Mouse (Mus musculus) heart, embryonic 12.5 days (tissue): ENCODE results near the gene Disp3. TPM values are rescaled to one million over a fixed set of nuclear protein-coding genes. Genes with fewer than 3 reads are reported as not detected.

Source experiments
- ATAC-seq: fragments of 200-750 bp; cut with Nextera tagmentation; 2 replicates; pipeline ENCODE4 v1.8.0; 2017; ENCODE audit warnings: moderate TSS enrichment, moderate library complexity; ENCODE audit not compliant: insufficient number of reproducible peaks, low FRiP score
- H3K27ac ChIP-seq: fragments of 300-500 bp; sonication (generic); 2 replicates; pipeline ENCODE4 v1.5.1; 2016; ENCODE audit warnings: mild to moderate bottlenecking, moderate library complexity; ENCODE audit not compliant: poor library complexity, severe bottlenecking
- H3K27me3 ChIP-seq: fragments of 300-500 bp; sonication (generic); replicated peaks from 2 replicates; pipeline ENCODE4 v1.6.1; 2016; ENCODE audit warnings: mild to moderate bottlenecking, moderate library complexity
- H3K36me3 ChIP-seq: fragments of 300-500 bp; sonication (generic); 2 replicates; pipeline ENCODE4 v1.6.1; 2016; ENCODE audit warnings: mild to moderate bottlenecking, moderate library complexity
- H3K4me1 ChIP-seq: fragments of 300-500 bp; sonication (generic); replicated peaks from 2 replicates; pipeline ENCODE4 v1.6.1; 2016; ENCODE audit warnings: mild to moderate bottlenecking
- H3K4me2 ChIP-seq: fragments of 300-500 bp; sonication (generic); 2 replicates; pipeline ENCODE4 v1.6.1; 2016; ENCODE audit warnings: mild to moderate bottlenecking, moderate library complexity
- H3K4me3 ChIP-seq: fragments of 300-500 bp; sonication (generic); 2 replicates; pipeline ENCODE4 v1.5.1; 2016; ENCODE audit warnings: mild to moderate bottlenecking
- H3K9ac ChIP-seq: fragments of 300-500 bp; sonication (generic); 2 replicates; pipeline ENCODE4 v1.6.1; 2016; ENCODE audit warnings: mild to moderate bottlenecking, moderate library complexity
- H3K9me3 ChIP-seq: fragments of 300-500 bp; sonication (generic); replicated peaks from 2 replicates; pipeline ENCODE4 v1.6.1; 2016; ENCODE audit warnings: mild to moderate bottlenecking, moderate library complexity
- WGBS: fragments of 180-500 bp; shearing (Covaris S2); methylation state at CpG from one replicate; pipeline ENCODE4 v1.1.7; 2016; 5-methylcytosine and 5-hydroxymethylcytosine counted together
- polyA plus RNA-seq: library from polyadenylated mRNA; unstranded; fragments of >200 nt; fragmentation: Nextera tagmentation; extraction: Ambion mirVana; gene quantifications from 2 replicates; pipeline ENCODE4 v1.2.1, GENCODE M21; 2016

Disp3 gene
- polyA plus RNA-seq, 1 experiment from 2014 or later: 0.10 TPM

DNA sequence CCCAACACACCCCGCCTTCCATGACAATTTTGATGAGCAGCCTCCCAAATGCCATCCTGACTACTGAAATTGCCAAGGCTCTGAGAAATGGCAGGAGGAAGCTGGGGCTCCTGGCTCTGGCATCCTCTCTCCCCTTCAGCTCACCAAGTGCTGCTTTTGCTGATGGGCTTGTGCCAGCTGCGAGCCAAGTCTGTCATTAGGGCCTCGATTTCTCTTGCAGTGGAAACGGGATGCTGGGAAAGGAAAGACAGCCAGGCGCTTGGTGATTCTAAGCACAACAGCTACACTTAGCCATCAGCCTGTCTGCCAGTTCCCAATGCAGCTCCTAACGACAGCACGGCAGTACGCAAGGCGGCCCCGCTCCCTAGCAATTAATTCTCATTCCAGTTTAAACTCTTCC lies 26.6 kb upstream of the Disp3 start:
- WGBS: 72% methylated on average over 10 of the region's 10 CpGs
- no peak for ATAC-seq
- no peak overlapping the region for H3K27ac ChIP-seq

GRCm38 (mm10) chr4:148313601-148314000 lies 25.8 kb upstream of the Disp3 start:
- no peak for ATAC-seq
- H3K4me2 ChIP-seq: no peak overlapping the region
- no peak overlapping the region for H3K27ac ChIP-seq
- H3K27me3 ChIP-seq: peaks cover 37% of the 10 kb centered on the region; the same call in 1 of the 2 replicates
- 13% methylated on average over 8 of the region's 8 CpGs for WGBS
- H3K9me3 ChIP-seq: no peaks in the 10 kb centered on the region
- no peaks in the 10 kb centered on the region for H3K36me3 ChIP-seq
- peaks cover 9% of the 10 kb centered on the region for H3K4me1 ChIP-seq
- H3K9ac ChIP-seq: no peak overlapping the region
- H3K4me3 ChIP-seq: no peak overlapping the region

More for the DNA sequence above, 26.6 kb upstream of the Disp3 start:
- Histone ChIP-seq H3K4me2 (no peak overlapping the region), H3K36me3 (no peaks in the 10 kb centered on the region), H3K27me3 (peaks cover 37% of the 10 kb centered on the region; the same call in 1 of the 2 replicates), H3K4me3 (no peak overlapping the region), H3K9ac (no peak overlapping the region), H3K9me3 (no peaks in the 10 kb centered on the region), H3K4me1 (peaks cover 9% of the 10 kb centered on the region)

DNA sequence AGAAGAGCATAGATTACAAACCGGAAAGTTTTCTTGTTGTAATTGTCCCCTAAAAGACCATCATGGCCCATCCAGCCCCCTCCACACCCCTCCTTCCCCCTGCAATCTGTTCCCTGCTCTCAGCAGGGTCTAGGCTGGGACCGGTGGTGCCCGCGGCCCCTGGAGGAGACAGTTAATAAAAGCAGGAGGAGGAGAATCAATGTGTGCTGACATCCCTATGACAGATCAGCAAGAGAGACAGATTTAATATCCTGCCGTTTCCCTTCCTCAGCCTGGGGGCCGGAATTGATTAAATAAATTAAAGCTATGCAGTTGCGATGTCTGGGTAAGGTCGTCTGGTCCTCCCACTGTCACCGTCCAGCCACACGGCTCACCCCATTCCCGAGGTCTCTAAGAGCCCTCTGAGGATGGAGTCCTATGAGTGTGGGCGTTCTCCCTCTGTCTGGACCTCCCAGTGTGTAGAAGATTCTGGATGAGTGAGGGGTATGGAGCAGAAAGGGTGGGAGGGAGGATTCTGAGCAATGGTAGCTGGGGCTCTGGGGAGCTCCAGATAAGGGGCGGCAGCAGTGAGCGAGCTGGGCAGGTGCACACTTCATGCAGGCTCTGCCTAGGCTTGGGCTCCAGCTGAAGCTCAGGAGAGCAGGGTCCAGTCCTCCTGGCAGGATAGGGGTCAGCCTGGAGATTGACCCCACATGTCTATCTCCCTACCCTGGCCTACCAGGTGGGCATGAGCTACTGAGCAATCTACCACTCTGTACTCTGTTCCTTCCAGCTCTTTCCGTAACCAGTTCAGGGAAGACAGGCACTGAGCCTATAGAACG lies 24.7 kb upstream of the Disp3 start:
- Histone ChIP-seq H3K36me3 (no peaks in the 10 kb centered on the region), H3K9me3 (no peaks in the 10 kb centered on the region), H3K4me2 (no peak overlapping the region), H3K4me1 (peaks cover 9% of the 10 kb centered on the region), H3K27ac (no peak overlapping the region), H3K27me3 (peaks cover 38% of the 10 kb centered on the region; the same call in 1 of the 2 replicates), H3K4me3 (no peak overlapping the region), H3K9ac (no peak overlapping the region)
- no peak for ATAC-seq
- WGBS: 67% methylated on average over 16 of the region's 16 CpGs

DNA sequence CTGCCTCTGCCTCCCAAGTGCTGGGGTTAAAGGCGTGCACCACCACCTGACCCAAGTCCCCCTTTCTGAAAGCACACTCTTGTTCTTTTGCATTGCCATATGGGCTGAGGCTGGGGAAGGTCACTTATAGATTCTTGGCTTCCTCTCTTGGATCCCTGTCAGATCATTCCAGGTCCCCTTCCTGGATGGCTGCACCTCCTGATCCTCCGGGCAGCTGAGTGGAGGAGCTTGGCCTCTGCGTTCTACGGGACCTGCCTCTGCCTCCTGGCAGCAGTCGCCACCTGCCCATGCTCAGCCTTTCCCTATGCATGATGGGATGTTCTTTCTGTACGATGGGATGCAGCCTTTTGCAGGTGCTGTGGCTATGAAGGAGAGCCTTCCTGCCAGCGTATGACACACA lies 23.1 kb upstream of the Disp3 start:
- H3K4me2 ChIP-seq: no peak overlapping the region
- H3K4me1 ChIP-seq: peaks cover 15% of the 10 kb centered on the region
- H3K27ac ChIP-seq: no peak overlapping the region
- no peak for ATAC-seq
- H3K4me3 ChIP-seq: no peak overlapping the region
- H3K9ac ChIP-seq: no peak overlapping the region
- WGBS: 76% methylated on average over 7 of the region's 7 CpGs
- no peaks in the 10 kb centered on the region for H3K9me3 ChIP-seq
- peaks cover 35% of the 10 kb centered on the region; the same call in 1 of the 2 replicates for H3K27me3 ChIP-seq
- H3K36me3 ChIP-seq: no peaks in the 10 kb centered on the region

GRCm38 (mm10) chr4:148310126-148310525 lies 22.4 kb upstream of the Disp3 start:
- Histone ChIP-seq H3K4me3 (no peak overlapping the region), H3K27me3 (peaks cover 33% of the 10 kb centered on the region), H3K9me3 (no peaks in the 10 kb centered on the region), H3K4me1 (peaks cover 15% of the 10 kb centered on the region), H3K27ac (no peak overlapping the region), H3K36me3 (no peaks in the 10 kb centered on the region), H3K9ac (no peak overlapping the region), H3K4me2 (no peak overlapping the region)
- no peak for ATAC-seq
- WGBS: 57% methylated on average over 4 of the region's 4 CpGs

DNA sequence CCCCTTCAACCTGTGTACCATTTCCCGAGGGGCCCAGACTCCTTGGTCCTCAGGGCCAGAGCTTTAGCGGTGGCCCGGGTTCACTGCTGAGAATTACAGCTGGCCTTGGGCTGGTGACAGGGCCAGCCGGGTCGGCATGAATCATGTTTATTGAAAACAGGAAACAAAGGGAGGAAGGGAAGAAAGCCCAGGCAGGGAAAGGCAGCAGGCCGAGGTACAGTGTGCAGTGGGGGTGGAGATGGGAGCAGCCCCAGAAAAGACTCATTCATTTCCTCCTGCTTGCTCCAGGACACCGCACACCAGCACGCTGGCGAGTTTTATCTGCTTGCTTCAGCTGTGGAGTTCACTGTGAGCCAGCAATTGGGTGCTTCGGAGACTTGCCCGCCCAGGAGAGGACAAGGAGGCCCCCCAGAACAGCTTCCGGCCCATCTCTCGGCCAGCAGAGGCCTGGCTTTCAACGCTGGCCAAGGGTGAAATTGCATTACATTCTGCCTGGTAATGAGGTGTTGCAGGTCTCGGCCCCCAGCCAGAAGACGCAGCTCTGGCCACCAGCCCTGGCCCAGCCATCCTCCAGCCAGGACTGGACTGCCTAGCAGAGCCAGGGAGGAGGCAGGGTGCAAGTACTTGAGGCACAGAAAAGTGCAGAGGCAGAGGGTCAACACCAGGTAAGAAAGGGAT lies 18.8 kb upstream of the Disp3 start:
- H3K4me3 ChIP-seq: no peak overlapping the region
- peak; percentile 33; the same call in 1 of the 2 replicates for ATAC-seq
- peaks cover 22% of the 10 kb centered on the region for H3K27me3 ChIP-seq
- H3K36me3 ChIP-seq: no peaks in the 10 kb centered on the region
- no peak overlapping the region for H3K4me2 ChIP-seq
- peaks cover 7% of the 10 kb centered on the region; the same call in 1 of the 2 replicates for H3K4me1 ChIP-seq
- WGBS: 39% methylated on average over 16 of the region's 16 CpGs
- H3K27ac ChIP-seq: no peak overlapping the region
- H3K9me3 ChIP-seq: no peaks in the 10 kb centered on the region
- H3K9ac ChIP-seq: no peak overlapping the region

GRCm38 (mm10) chr4:148298720-148299119 lies 11.0 kb upstream of the Disp3 start:
- Histone ChIP-seq H3K27me3 (peaks cover 5% of the 10 kb centered on the region; the same call in 1 of the 2 replicates), H3K9me3 (no peaks in the 10 kb centered on the region), H3K4me1 (no peaks in the 10 kb centered on the region), H3K27ac (no peak overlapping the region), H3K4me3 (no peak overlapping the region), H3K4me2 (no peak overlapping the region), H3K9ac (no peak overlapping the region), H3K36me3 (no peaks in the 10 kb centered on the region)
- WGBS: 57% methylated on average over 5 of the region's 5 CpGs
- no peak for ATAC-seq

- 68% methylated on average over 6 of the region's 6 CpGs for WGBS
- Histone ChIP-seq H3K4me2 (no peak overlapping the region), H3K9me3 (no peaks in the 10 kb centered on the region), H3K4me1 (no peaks in the 10 kb centered on the region), H3K27ac (no peak overlapping the region), H3K36me3 (no peaks in the 10 kb centered on the region), H3K27me3 (peaks cover 5% of the 10 kb centered on the region; the same call in 1 of the 2 replicates), H3K9ac (no peak overlapping the region), H3K4me3 (no peak overlapping the region)
- ATAC-seq: no peak
These were observed 9.9 kb upstream of the Disp3 start for GRCm38 (mm10) chr4:148297640-148298039.

DNA sequence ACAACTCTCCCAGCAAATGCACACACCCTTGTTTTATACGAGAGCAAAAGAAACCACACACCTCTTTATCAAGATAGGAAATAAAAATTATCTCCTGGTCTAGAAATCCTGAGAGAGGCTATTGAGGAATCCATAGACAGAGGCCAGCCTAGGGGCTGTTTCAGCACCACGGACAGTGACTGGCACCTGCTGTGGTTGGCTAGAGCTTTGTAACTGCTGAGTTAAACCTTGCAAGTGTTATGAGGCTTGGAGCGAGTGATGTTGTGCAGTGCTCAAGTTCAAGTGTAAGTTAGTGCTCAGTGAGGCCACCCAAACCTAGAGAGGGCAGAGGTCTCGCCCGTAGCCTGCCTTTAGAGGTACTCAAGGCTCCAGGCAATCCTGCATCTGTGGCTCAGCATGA lies 5.6 kb upstream of the Disp3 start:
- ATAC-seq: no peak
- WGBS: 12% methylated on average over 5 of the region's 5 CpGs
- H3K27me3 ChIP-seq: peaks cover 24% of the 10 kb centered on the region

DNA sequence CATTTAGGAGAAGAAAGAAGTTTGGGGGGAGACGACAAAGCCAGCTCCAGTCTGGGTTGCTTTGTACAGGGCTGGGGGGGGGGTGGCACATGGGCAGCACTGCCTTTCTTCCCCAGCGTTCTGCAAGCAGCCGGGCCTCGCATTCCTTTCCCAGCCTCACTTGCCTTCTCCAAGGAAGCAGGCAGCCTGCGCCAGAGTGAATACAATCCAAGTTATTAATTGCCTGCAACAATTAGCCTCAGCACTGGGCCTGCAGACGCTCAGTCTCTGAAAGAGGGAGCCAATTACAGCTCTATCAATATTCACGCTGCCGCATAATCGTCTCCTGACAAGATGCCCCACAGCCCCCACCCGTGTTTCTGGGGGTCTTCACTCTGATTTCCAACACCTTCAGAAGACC lies 4.1 kb upstream of the Disp3 start:
- Histone ChIP-seq H3K27me3 (peaks cover 38% of the 10 kb centered on the region), H3K4me1 (peaks cover 8% of the 10 kb centered on the region), H3K9ac (no peak overlapping the region), H3K9me3 (no peaks in the 10 kb centered on the region), H3K4me3 (no peak overlapping the region), H3K27ac (no peak overlapping the region), H3K36me3 (no peaks in the 10 kb centered on the region), H3K4me2 (no peak overlapping the region)
- no peak for ATAC-seq
- 66% methylated on average over 10 of the region's 10 CpGs for WGBS

More for the DNA sequence above, 5.6 kb upstream of the Disp3 start:
- H3K9ac ChIP-seq: no peak overlapping the region
- H3K4me1 ChIP-seq: no peaks in the 10 kb centered on the region
- H3K4me3 ChIP-seq: no peak overlapping the region
- no peak overlapping the region for H3K27ac ChIP-seq
- no peaks in the 10 kb centered on the region for H3K36me3 ChIP-seq
- H3K9me3 ChIP-seq: no peaks in the 10 kb centered on the region
- H3K4me2 ChIP-seq: no peak overlapping the region

GRCm38 (mm10) chr4:148291080-148291479 lies 3.3 kb upstream of the Disp3 start:
- no peaks in the 10 kb centered on the region for H3K9me3 ChIP-seq
- no peak for ATAC-seq
- no peaks in the 10 kb centered on the region for H3K36me3 ChIP-seq
- 57% methylated on average over 2 of the region's 2 CpGs for WGBS
- H3K4me3 ChIP-seq: no peak overlapping the region
- peaks cover 46% of the 10 kb centered on the region for H3K27me3 ChIP-seq
- no peak overlapping the region for H3K4me2 ChIP-seq
- H3K27ac ChIP-seq: no peak overlapping the region
- H3K9ac ChIP-seq: no peak overlapping the region
- peaks cover 8% of the 10 kb centered on the region for H3K4me1 ChIP-seq
